Mouse (Mus musculus): Measurements from ENCODE around the gene Nf1.
"Not testable (repeated sequence)": the region's sequence is repeated elsewhere in the genome, so short reads cannot be mapped to it uniquely, and the experiment has no call there.

The Nf1 gene

GRCm38 (mm10) chr11:79339234-79339807, at the start of gene Nf1:
Gene Nf1 (plus strand): TSS chr11:79339693.
- DNase-seq (ENCODE audit: low spot score): peak; percentile 90

- no peak for DNase-seq (ENCODE audit: low spot score)
Measured at GRCm38 (mm10) chr11:79290473-79290872, 49.0 kb upstream of the Nf1 start.

GRCm38 (mm10) chr11:79291651-79292050, 47.8 kb upstream of the Nf1 start:
- DNase-seq (ENCODE audit: low spot score): no peak

GRCm38 (mm10) chr11:79292130-79292529, 47.4 kb upstream of the Nf1 start:
- DNase-seq (ENCODE audit: low spot score): no peak

- no peak for DNase-seq (ENCODE audit: low spot score)
Measured at GRCm38 (mm10) chr11:79293025-79293424, 46.5 kb upstream of the Nf1 start.

- no peak for DNase-seq (ENCODE audit: low spot score)
Measured at GRCm38 (mm10) chr11:79293971-79294370, 45.5 kb upstream of the Nf1 start.

GRCm38 (mm10) chr11:79296167-79296566, 43.3 kb upstream of the Nf1 start:
- DNase-seq (ENCODE audit: low spot score): no peak

- DNase-seq (ENCODE audit: low spot score): no peak
Measured at GRCm38 (mm10) chr11:79296856-79297491, 42.5 kb upstream of the Nf1 start, which contains the start of gene Gm9964. Gene Gm9964 (minus strand): TSS chr11:79296906.

GRCm38 (mm10) chr11:79299719-79300431, 39.6 kb upstream of the Nf1 start:
- DNase-seq (ENCODE audit: low spot score): no peak

GRCm38 (mm10) chr11:79303109-79303508, 36.4 kb upstream of the Nf1 start:
- no peak for DNase-seq (ENCODE audit: low spot score)

GRCm38 (mm10) chr11:79304245-79304644, 35.2 kb upstream of the Nf1 start:
- not testable (repeated sequence) for DNase-seq (ENCODE audit: low spot score)

- DNase-seq (ENCODE audit: low spot score): no peak
Measured at GRCm38 (mm10) chr11:79305697-79306340, 33.7 kb upstream of the Nf1 start.

- no peak for DNase-seq (ENCODE audit: low spot score)
Measured at GRCm38 (mm10) chr11:79306510-79306909, 33.0 kb upstream of the Nf1 start.

- no peak for DNase-seq (ENCODE audit: low spot score)
Measured at GRCm38 (mm10) chr11:79306996-79307395, 32.5 kb upstream of the Nf1 start.

- DNase-seq (ENCODE audit: low spot score): no peak
Measured at GRCm38 (mm10) chr11:79307560-79308200, 31.8 kb upstream of the Nf1 start.

- no peak for DNase-seq (ENCODE audit: low spot score)
Measured at GRCm38 (mm10) chr11:79310467-79310866, 29.0 kb upstream of the Nf1 start.

- no peak for DNase-seq (ENCODE audit: low spot score)
Measured at GRCm38 (mm10) chr11:79316807-79317345, 22.6 kb upstream of the Nf1 start.

GRCm38 (mm10) chr11:79319807-79320206, 19.7 kb upstream of the Nf1 start:
- no peak for DNase-seq (ENCODE audit: low spot score)

- DNase-seq (ENCODE audit: low spot score): no peak
Measured at GRCm38 (mm10) chr11:79323985-79324685, 15.4 kb upstream of the Nf1 start.

- no peak for DNase-seq (ENCODE audit: low spot score)
Measured at GRCm38 (mm10) chr11:79325663-79326062, 13.8 kb upstream of the Nf1 start.

- no peak for DNase-seq (ENCODE audit: low spot score)
Measured at GRCm38 (mm10) chr11:79327106-79327505, 12.4 kb upstream of the Nf1 start.
